Mouse (Mus musculus) left cerebral cortex, adult 8-10 months (tissue): ENCODE measurements at regions not wholly inside any gene's neighbourhood (a gene's known extent, or its start where the extent isn't known, plus 50 kb on each side); places are given as distances from the start of the nearest gene placed in this dataset.

Experiments
- DNase-seq, 2 experiments: peaks; one replicate each; pipeline ENCODE4 v3.0.0; 2022; ENCODE audit warnings: low spot score in 2 of 2
- microRNA-seq, 2 experiments: library from miRNA; unstranded; fragments of <30 nt; microRNA quantifications; one replicate each; pipeline ENCODE4 v1.2.0; 2022

GRCm38 (mm10) chr13:6377919-6378318 is 170.0 kb upstream of the Pitrm1 start:
- DNase-seq, result no peak

GRCm38 (mm10) chr13:6395562-6396223 is 152.3 kb upstream of the Pitrm1 start:
- DNase-seq, result no peak

GRCm38 (mm10) chr13:6397648-6398047 is 150.3 kb upstream of the Pitrm1 start:
- no peak for DNase-seq

- no peak for DNase-seq
These were observed 116.1 kb upstream of the Pitrm1 start for GRCm38 (mm10) chr13:6431821-6432220.

- DNase-seq, result no peak
These were observed 101.0 kb upstream of the Pitrm1 start for GRCm38 (mm10) chr13:6446976-6447375.

GRCm38 (mm10) chr13:6461363-6461762 is 86.6 kb upstream of the Pitrm1 start:
- no peak for DNase-seq

GRCm38 (mm10) chr13:6465911-6466419 is 82.0 kb upstream of the Pitrm1 start:
- DNase-seq, result no peak

- no peak for DNase-seq
These were observed 78.3 kb upstream of the Pitrm1 start for GRCm38 (mm10) chr13:6469446-6470227.

GRCm38 (mm10) chr13:6470286-6471103 is 77.5 kb upstream of the Pitrm1 start:
- DNase-seq, result no peak

GRCm38 (mm10) chr13:6471643-6472042 is 76.3 kb upstream of the Pitrm1 start:
- DNase-seq, result peak in 1 of 2 experiments; percentile 59

- peak in 1 of 2 experiments; percentile 61 for DNase-seq
These were observed 74.4 kb upstream of the Pitrm1 start for GRCm38 (mm10) chr13:6473401-6474190.

GRCm38 (mm10) chr13:6479667-6480066 is 68.3 kb upstream of the Pitrm1 start:
- DNase-seq, result no peak

GRCm38 (mm10) chr13:6484418-6484817 is 63.5 kb upstream of the Pitrm1 start:
- no peak for DNase-seq

- DNase-seq, result no peak
These were observed 60.1 kb upstream of the Pitrm1 start for GRCm38 (mm10) chr13:6487837-6488236.

- DNase-seq, result no peak
These were observed 54.9 kb upstream of the Pitrm1 start for GRCm38 (mm10) chr13:6492916-6493619.

Small RNA genes lying in the stretch of these regions (microRNA-seq; reads per million reads assigned to microRNA genes)
- gene Gm26259, result 0 reads per million in 2 experiments
